Mouse (Mus musculus) stomach, embryonic 16.5 days (tissue): Measurements from ENCODE around the gene Metrnl. TPM values are rescaled to one million over a fixed set of nuclear protein-coding genes. Genes with fewer than 3 reads are reported as not detected.

Experiments
- ATAC-seq: fragments of 200-750 bp; cut with Nextera tagmentation; 2 replicates; pipeline ENCODE4 v1.8.0; 2017; ENCODE audit warnings: moderate number of reproducible peaks, moderate TSS enrichment; ENCODE audit not compliant: insufficient read depth, low FRiP score
- H3K27ac ChIP-seq: fragments of 300-500 bp; sonication (generic); 2 replicates; pipeline ENCODE4 v1.5.1; 2014; ENCODE audit warnings: low read length
- H3K27me3 ChIP-seq: fragments of 300-500 bp; sonication (generic); 2 replicates; pipeline ENCODE4 v1.6.1; 2014; ENCODE audit warnings: low read length, control low read depth, mixed read lengths; ENCODE audit not compliant: control insufficient read depth, insufficient read depth
- H3K36me3 ChIP-seq: fragments of 300-500 bp; sonication (generic); 2 replicates; pipeline ENCODE4 v1.6.1; 2014; ENCODE audit warnings: low read length; ENCODE audit not compliant: control insufficient read depth, insufficient read depth
- H3K4me1 ChIP-seq: fragments of 300-500 bp; sonication (generic); 2 replicates; pipeline ENCODE4 v1.6.1; 2014; ENCODE audit warnings: low read length, control low read depth, mixed read lengths; ENCODE audit not compliant: control insufficient read depth, insufficient read depth
- H3K4me2 ChIP-seq: fragments of 300-500 bp; sonication (generic); 2 replicates; pipeline ENCODE4 v1.6.1; 2014; ENCODE audit warnings: low read depth, low read length, mixed read lengths
- H3K4me3 ChIP-seq: fragments of 300-500 bp; sonication (generic); replicated peaks from 2 replicates; pipeline ENCODE4 v1.5.1; 2014; ENCODE audit warnings: mild to moderate bottlenecking, low read length
- H3K9ac ChIP-seq: fragments of 300-500 bp; sonication (generic); 2 replicates; pipeline ENCODE4 v1.6.1; 2014; ENCODE audit warnings: low read length
- H3K9me3 ChIP-seq: fragments of 300-500 bp; sonication (generic); replicated peaks from 2 replicates; pipeline ENCODE4 v1.6.1; 2016; ENCODE audit warnings: low read length, control low read depth; ENCODE audit not compliant: control insufficient read depth
- WGBS: fragments of 180-500 bp; shearing (Covaris S2); extraction: QIAGEN DNeasy Blood & Tissue Kit; methylation state at CpG from one replicate; pipeline ENCODE4 v1.1.7; 2014; 5-methylcytosine and 5-hydroxymethylcytosine counted together
- polyA plus RNA-seq: library from polyadenylated mRNA; unstranded; fragments of >200 nt; fragmentation: Nextera tagmentation; extraction: Ambion mirVana; gene quantifications from 2 replicates; pipeline ENCODE4 v1.2.1, GENCODE M21; 2015

Metrnl gene
- polyA plus RNA-seq, 1 experiment from 2014 or later = 38.5 TPM

DNA sequence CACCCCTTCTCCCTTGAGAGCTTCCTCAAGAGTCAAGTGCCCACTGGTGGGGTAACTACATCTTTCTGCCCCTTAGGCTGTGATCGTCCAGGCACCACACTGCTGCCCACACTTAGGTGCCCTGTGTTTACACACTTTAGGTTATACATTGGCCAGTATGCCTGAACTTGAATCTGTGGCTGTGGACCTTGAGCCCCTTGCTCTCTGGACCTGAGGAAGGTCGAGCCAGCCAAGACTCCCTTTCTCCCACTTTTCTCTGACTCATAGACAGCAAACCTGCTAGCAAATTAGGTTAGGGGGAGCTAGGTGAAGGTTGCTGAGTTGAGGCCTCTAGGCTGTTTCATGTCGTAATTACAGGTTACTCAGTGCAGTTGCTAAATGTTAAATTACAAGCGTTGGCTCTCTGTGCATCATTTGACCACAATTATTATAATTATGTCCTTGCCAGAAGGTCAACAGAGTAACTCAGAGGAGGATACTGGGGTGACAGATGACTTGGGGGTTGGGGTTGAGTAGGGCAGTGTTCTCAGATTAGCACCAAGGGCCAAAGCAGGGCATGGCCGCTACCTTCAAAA, 2.9 kb upstream of the Metrnl start:
- WGBS = 79% methylated on average over 5 of the region's 5 CpGs
- Histone ChIP-seq H3K4me1 (peaks cover 9% of the 10 kb centered on the region), H3K9me3 (no peaks in the 10 kb centered on the region), H3K36me3 (no peaks in the 10 kb centered on the region), H3K27me3 (no peaks in the 10 kb centered on the region), H3K9ac (no peak overlapping the region), H3K4me3 (no peak overlapping the region), H3K27ac (no peak overlapping the region), H3K4me2 (no peak overlapping the region)
- no peak for ATAC-seq

- H3K27me3 ChIP-seq = no peaks in the 10 kb centered on the region
- H3K9ac ChIP-seq = peak overlapping the region; percentile 83
- no peaks in the 10 kb centered on the region for H3K9me3 ChIP-seq
- peak; percentile 95 for ATAC-seq
- H3K27ac ChIP-seq = peak overlapping the region; percentile 75
- H3K4me3 ChIP-seq = peak overlapping the region; percentile 81
- under 1% methylated on average over 69 of the region's 69 CpGs for WGBS
- H3K4me2 ChIP-seq = peak overlapping the region; percentile 97
- no peaks in the 10 kb centered on the region for H3K36me3 ChIP-seq
- H3K4me1 ChIP-seq = peaks cover 33% of the 10 kb centered on the region
Observed at GRCm38 (mm10) chr11:121702111-121702894, 959 bp downstream of the Metrnl start.

DNA sequence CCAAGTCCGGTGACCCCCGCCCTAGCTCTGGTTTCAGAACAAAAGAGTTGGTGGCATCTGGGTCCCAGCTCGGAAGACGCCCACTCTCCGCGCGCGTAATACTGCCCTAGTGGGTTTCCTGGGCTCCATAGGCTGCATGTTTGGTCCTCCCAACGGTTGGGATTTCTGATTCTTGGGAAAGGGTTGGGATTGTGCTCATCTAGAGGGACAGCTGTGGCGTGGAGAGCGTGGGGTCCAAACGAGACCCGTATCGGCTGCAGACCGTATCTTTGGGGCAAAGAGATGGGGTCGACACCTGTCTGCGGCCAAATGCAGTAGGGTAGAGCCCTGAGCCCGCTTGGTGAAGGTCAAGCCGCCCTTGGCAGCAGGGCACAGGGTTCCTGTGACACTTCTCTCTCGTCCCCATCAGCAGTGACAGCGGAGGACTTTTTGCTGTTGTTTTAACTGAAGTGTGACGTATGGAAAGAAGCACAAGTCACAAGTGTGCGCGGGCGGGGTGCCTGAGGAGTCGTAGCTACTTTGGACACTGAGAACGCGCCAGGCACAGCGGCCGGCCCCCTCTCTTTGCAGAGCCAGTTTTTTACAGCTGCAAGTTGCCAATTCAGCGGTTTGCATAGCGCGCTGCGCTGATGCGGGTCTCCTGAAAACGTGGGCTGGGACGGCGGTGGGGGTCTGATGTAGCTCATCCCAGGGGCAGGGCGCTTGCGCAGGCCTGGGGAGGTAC, 1.7 kb downstream of the Metrnl start:
- WGBS = under 1% methylated on average over 40 of the region's 40 CpGs
- ATAC-seq = peak; percentile 16; the same call in 1 of the 2 replicates
- Histone ChIP-seq H3K4me3 (peak overlapping the region; percentile 81), H3K4me2 (peak overlapping the region; percentile 97), H3K36me3 (no peaks in the 10 kb centered on the region), H3K9me3 (no peaks in the 10 kb centered on the region), H3K9ac (peak overlapping the region; percentile 83), H3K4me1 (peaks cover 33% of the 10 kb centered on the region), H3K27me3 (no peaks in the 10 kb centered on the region), H3K27ac (peak overlapping the region; percentile 75)

- Histone ChIP-seq H3K4me3 (peak overlapping the region; percentile 81), H3K4me1 (peaks cover 33% of the 10 kb centered on the region), H3K27ac (peak overlapping the region; percentile 75; the same call in 1 of the 2 replicates), H3K9ac (peak overlapping the region; percentile 83), H3K4me2 (peak overlapping the region; percentile 97), H3K27me3 (no peaks in the 10 kb centered on the region), H3K9me3 (no peaks in the 10 kb centered on the region), H3K36me3 (no peaks in the 10 kb centered on the region)
- 14% methylated on average over 16 of the region's 16 CpGs for WGBS
- ATAC-seq = no peak
Observed at GRCm38 (mm10) chr11:121703619-121704215, 2.4 kb downstream of the Metrnl start.

GRCm38 (mm10) chr11:121706521-121707005, 5.2 kb downstream of the Metrnl start:
- no peak overlapping the region for H3K9ac ChIP-seq
- H3K9me3 ChIP-seq = no peaks in the 10 kb centered on the region
- H3K27me3 ChIP-seq = no peaks in the 10 kb centered on the region
- peak overlapping the region; percentile 22 for H3K4me2 ChIP-seq
- H3K4me1 ChIP-seq = peaks cover 31% of the 10 kb centered on the region
- H3K4me3 ChIP-seq = no peak overlapping the region
- H3K27ac ChIP-seq = peak overlapping the region; percentile 40; the same call in 1 of the 2 replicates
- no peaks in the 10 kb centered on the region for H3K36me3 ChIP-seq
- ATAC-seq = no peak
- 23% methylated on average over 7 of the region's 7 CpGs for WGBS

GRCm38 (mm10) chr11:121709278-121709677, 7.9 kb downstream of the Metrnl start:
- H3K36me3 ChIP-seq = no peaks in the 10 kb centered on the region
- no peak overlapping the region for H3K9ac ChIP-seq
- H3K4me2 ChIP-seq = no peak overlapping the region
- ATAC-seq = no peak
- no peaks in the 10 kb centered on the region for H3K9me3 ChIP-seq
- peaks cover 34% of the 10 kb centered on the region for H3K4me1 ChIP-seq
- 58% methylated on average over 4 of the region's 4 CpGs for WGBS
- no peak overlapping the region for H3K27ac ChIP-seq
- H3K4me3 ChIP-seq = no peak overlapping the region
- H3K27me3 ChIP-seq = no peaks in the 10 kb centered on the region

- Histone ChIP-seq H3K9me3 (no peaks in the 10 kb centered on the region), H3K36me3 (no peaks in the 10 kb centered on the region), H3K27me3 (no peaks in the 10 kb centered on the region), H3K4me3 (no peak overlapping the region), H3K9ac (no peak overlapping the region), H3K4me1 (peaks cover 37% of the 10 kb centered on the region), H3K27ac (peak overlapping the region; percentile 10; the same call in 1 of the 2 replicates), H3K4me2 (no peak overlapping the region)
- 97% methylated on average over 5 of the region's 5 CpGs for WGBS
- ATAC-seq = no peak
Observed at GRCm38 (mm10) chr11:121710245-121710644, 8.9 kb downstream of the Metrnl start.

GRCm38 (mm10) chr11:121712987-121713386, 11.6 kb downstream of the Metrnl start:
- Histone ChIP-seq H3K36me3 (0 out of 2 replicates have a peak, but pooled peaks cover 6% of the 10 kb centered on the region), H3K9me3 (no peaks in the 10 kb centered on the region), H3K4me2 (0 out of 2 replicates have a peak overlapping the region, but pooled peaks have one; percentile 26), H3K4me3 (no peak overlapping the region), H3K9ac (no peak overlapping the region), H3K27ac (peak overlapping the region; percentile 84), H3K27me3 (no peaks in the 10 kb centered on the region), H3K4me1 (peaks cover 29% of the 10 kb centered on the region)
- 68% methylated on average over 6 of the region's 6 CpGs for WGBS
- ATAC-seq = peak; percentile 84; the same call in 1 of the 2 replicates
